Mouse (Mus musculus): ENCODE results near the gene Fam19a5. TPM values are rescaled to one million over a fixed set of nuclear protein-coding genes. Genes with fewer than 3 reads are reported as not detected.
A peak's percentile ranks its signal among the peaks of the same experiment; 100 is the strongest.

Fam19a5 gene
- total RNA-seq, 4 experiments from 2014 or later: 8.8 to 14.8 (median 11.6) TPM

DNA sequence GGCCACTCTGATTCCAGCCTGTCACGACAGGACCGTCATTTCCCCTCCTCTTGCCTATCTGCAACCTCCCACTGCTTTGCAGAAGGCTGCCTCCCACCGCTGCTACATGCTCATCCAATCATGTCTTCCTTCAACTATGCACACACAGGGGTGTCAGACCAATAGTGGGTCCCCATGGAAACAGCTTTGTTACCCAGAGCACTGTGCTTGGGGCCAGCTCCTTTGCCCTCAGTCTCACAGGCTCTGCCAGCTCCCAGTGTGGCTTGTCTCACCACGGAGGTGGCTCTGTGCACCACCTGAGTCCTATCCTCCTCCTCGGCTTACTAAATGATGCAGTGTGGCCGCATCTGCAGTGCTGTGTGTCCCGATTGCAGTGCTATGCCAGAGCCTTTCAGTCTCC, 123.3 kb downstream of the Fam19a5 start:
- no peak for DNase-seq

DNA sequence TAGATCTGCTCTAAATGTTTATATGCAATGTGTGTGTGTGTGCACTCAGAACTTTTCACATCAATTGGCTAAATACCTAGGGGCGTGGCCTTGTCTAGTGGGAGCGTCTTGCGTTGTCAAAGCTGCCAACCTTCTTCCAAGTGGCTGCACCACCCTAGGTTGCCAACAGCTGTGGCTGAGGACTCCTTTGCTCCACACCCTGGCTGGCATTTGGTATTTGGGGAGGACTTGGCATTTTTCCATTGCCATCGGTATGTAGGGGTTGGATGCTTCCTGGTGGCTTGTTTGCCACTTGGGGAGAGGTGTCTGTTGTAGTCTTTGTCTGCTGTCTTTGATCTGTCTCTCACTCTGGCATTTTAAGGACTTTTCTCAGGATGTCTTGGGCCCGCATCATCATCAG, 124.0 kb downstream of the Fam19a5 start:
- no peak for DNase-seq

DNA sequence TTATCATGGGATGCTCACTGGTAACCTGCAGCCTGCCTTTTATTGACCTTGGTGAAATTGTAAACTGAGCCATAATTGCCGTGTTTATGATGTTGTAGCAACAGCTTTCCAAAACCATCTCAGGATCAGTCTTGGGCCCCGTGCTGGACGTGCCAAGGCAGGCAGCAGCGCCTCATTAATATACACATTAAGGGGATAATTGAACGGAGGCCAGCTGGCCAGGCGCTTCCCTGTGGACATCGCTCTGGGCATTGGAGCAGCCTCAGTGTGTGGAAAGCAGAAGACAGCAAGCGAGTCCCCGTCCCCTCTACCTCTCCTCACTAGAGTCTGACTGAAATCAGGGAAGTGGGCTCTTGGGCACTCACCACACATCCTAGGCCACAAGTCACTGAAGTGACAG, 127.8 kb downstream of the Fam19a5 start:
- DNase-seq: no peak

DNA sequence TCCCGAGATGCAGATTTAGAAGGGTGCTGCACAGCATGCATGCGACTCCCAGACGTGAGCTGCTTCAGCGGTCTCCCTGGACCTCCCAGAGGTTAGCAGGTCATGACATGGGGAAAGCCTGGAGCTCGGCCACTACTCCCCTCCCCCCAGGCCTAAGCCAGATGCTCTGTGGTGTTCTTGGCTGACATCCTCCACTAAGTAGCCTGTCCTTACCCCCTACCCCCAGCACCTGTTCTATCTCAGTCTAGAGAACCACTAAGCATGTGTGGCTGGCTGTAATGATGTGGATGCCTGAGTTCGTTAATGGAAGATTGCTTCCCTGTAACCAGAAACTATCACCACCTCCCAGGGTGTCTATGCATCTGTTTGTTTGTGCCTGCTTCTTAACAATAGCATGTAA, 134.6 kb downstream of the Fam19a5 start:
- no peak for DNase-seq

DNA sequence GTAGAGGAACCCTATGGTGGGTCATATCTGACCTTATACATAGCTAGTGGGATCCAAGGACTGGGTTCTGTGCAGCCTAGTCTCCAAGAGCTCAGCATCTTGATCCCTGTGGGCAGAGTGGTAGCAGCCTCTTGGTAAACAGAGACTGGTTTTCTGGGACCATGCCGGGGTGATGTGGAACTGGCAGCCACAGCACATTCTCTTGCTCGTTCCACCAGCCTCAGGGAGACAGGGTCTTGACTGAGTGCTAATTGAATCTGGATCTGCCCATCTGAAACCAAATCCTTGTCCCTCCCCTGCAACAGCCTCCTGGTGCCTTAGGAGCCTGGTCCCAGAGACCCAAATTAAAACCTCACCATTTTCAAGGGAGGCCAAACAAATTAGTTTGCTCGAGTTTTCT, 138.3 kb downstream of the Fam19a5 start:
- no peak for DNase-seq

DNA sequence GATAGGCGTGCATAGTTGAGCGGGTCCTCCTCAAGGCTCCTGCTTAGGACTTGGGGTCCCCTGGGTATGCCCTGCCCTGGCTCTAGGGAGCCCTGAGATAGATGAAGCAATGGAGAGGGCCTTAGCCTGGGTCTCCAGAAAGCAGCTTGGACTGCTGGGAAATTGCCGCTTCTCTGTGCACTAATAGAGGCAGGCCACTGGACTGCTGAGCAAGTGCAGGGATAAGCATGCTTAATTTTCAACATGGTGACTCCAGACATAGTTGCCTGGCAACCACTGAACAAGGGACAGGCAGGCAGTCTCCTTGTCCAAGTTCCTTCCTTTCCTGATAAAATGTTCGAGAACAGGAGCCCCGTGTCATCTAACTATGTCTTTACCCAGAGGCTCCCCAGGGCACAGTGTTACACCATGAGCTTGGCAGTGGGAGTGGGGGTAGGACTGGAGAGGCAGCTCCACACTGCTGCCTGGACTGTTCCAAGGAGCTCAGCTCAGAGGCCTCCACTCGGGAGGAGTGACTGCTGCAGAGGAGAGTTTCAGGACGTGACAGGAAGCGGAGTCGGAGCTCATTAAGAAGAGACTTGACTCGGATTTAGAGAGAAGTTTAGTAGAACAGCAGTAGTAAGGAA, 142.4 kb downstream of the Fam19a5 start:
- DNase-seq: no peak

DNA sequence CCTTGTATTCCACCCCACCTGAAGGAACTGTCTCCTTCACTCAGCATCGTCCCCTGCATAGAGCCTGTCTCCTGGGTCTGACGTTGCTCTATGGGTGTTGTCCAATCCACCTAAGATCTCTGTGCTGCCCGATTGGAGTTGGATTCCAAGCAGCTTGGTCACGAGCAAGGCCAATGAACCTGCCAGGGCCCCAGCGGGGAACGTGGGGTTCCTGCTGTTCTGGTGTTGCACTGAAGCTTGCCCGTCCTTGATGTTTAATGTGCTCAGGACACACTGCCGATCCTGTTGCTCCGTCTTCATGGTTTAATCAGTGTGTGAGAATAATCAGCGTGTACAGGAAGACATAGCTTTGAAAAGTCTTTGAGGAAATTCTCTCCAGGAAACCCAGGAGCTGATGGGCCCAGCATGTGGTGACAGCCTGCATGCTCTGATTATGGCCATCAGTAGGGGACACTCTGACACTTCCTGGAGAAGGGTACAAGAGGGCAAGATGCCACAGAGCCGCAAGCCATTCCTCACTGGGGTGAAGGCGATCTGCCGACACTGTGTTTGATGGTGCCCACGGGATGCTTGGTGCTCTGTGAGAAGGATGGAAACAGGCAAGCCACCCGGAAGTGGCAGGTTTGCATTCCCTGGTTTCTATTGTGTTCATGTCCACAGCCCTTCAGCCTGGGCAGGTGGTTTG, 147.3 kb downstream of the Fam19a5 start:
- DNase-seq: no peak

DNA sequence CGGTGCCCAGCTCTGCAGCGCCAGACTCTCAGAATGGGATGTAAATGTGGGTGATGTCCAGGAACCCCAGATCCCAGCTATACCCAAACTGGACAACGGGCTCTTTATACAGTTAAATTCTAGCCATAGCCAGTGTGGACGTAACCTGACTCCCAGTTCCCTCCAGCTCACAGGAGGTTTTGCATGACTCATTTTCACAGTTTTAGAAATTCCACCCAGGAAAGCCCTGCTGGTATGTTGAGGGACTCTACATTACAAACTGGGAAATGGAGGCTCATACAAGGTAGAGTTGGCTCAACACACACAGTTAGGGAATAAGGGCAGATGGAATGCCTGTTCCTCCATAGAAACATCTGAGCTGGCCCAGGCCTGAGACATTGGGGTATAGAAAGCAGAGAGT, 147.9 kb downstream of the Fam19a5 start:
- no peak for DNase-seq

DNA sequence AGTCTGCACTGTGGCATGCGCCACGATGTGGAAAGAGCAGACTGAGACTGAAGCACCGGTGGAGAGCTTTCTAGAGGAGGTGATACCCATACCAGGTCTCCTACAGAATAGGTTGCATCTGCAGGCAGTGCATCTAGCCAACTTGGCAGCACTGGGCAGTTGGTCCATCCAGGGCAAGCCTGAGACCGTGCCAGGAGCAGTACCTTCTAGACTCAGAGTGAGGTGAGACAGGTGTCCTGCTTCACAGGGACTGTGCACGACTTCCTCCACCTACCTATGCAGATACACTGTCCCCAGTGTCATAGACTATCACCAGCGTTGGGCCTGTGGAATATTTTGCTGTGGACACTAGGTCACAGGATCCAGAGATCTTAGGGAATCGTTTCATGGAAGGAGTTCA, 148.3 kb downstream of the Fam19a5 start:
- DNase-seq: no peak

DNA sequence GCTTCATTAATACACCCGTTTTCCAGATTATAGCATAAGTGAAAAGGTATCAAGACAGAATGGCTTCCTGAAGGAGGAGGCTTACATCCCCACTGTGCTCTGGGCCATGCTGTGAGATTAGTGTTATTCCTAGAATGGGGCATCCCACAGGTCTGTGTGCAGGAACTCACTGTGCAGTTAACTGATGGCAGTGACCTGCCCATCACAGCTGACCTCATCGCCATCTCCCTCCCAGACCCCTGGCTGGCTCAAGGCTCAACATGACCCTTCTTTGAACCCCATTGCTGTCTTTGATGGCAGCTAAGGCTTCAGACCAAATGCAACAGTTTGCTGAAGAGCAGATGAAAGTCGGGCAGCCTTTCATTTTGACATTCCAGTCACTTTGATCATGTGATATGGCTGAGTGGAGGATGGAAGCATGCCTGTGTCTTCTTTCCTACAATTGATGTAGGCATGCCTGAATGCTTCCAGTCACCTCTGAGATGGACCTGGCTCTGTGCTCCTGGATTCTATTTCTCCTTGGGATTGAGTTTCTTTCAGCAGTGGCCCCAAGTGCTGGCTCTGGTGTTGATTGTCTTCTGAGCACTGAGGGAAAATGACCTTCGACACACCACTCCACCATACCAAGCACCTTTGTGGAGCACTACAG, 148.9 kb downstream of the Fam19a5 start:
- DNase-seq: no peak

DNA sequence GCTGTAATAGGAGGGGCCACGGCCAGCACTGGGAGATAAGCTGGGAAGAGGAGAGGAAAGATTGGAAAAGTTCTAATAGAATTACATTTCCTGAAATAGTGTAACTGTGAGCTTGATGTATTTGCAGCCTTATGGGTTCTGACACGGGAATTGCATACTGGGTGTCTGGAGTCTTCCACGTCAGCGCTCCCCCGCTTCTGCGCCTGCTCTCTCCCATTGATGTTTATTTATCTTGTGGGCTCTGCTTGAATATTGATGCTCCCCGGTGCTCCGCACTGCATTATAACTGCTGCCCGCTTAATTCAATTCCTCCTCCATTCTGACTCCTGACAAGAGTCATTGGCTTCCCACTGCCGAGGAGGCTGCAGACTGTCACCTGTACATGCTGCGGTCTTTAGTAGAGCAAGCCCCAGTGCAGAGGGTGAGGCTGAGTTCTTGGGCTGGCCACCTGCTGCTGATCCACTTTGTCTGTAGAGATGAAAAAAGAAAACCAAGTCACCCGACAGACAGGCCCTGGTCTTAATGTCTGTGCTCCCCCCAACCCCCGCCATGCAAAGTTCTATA, 153.4 kb downstream of the Fam19a5 start:
- DNase-seq: no peak

DNA sequence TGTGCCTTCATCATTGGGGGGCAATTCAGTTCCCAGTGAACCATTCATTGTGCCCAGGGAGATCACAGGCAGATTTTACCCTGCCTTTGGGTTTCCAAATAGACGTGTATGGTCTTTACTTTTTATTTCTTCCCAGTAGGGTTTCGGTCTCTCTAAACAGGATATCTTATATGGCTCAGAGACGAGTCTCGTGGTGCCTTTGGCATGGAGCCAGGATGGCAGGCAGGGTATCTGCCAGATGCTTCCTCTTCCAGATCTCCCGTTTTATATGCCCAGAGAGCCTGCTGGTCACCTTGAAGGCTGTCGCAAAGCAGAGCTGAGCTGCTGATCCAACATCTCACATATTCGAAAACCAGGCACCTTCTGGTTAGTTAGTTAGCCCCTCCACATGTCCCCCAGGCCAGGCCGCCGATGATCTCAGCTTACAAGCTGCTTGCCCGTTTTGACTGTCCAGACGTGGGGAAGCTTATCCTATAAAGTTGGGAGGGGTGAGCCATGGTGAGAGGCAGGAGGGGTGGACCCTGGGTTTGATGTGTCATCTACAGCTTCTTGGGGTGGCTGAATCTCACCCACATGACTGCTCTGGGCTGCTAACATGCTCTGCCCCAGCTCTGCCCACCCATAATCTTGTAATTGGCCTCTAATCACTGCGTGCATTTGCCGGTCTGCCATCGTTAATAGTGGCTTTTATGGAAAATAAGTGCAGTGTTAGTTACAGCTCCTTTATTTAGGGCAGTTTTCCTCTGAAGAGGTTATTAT, 154.6 kb downstream of the Fam19a5 start:
- DNase-seq: no peak

DNA sequence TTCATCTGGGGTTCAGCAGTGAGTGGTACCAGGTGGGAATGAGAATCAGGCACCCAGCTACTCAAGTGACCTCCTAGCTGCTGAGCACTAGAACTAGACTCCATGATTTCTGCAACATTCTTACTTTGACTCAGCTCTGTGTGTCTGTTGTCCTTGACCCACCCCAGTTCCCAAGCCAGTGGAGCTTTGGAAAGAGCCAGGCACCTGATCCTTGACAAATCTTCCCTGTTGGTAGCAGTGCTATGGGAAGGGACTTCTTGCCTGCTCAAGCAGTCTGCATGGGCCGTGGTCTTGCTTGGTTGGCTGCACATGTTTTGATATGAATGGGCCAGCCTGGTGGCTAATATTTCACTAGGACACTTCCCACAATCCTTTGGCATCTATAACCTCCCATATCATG, 158.7 kb downstream of the Fam19a5 start:
- DNase-seq: peak; percentile 12

DNA sequence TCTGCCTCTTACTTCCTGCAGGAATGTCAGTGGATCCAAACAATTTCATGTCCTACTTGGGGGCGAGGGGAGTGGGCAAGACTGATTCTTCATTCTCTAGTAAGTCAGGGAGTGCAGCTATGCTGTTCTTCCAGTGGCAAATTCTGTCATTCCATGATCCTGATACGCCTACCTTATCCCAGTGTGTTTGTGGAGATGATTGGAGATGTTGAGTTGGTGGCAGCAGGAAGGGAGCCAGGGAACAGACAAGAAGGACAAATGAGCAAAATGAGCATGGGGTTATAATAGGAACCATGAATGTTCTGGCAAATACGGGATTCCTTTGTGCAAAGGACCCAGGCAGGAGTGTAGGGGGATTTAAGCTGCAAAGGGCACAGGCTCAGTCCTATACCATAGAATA, 159.2 kb downstream of the Fam19a5 start:
- no peak for DNase-seq

DNA sequence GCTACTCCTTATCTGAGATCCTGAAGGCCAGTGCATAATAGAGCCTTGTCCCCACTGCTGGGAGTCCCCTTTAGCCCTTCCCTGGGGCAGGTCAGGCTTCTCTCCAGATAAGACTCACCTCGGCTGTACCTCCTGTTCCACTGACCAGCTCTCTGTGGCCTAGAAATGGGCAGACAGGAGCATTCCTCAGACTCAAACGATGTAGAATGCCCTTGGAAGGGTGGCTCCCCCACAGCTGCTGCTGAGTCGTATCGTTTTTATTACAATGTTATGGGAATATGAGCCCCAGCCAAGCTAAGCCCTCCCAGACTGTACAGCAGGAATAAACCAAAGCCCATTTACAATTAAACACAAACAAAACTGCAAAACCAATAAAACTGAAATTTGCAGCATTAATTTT, 167.7 kb downstream of the Fam19a5 start:
- no peak for DNase-seq

DNA sequence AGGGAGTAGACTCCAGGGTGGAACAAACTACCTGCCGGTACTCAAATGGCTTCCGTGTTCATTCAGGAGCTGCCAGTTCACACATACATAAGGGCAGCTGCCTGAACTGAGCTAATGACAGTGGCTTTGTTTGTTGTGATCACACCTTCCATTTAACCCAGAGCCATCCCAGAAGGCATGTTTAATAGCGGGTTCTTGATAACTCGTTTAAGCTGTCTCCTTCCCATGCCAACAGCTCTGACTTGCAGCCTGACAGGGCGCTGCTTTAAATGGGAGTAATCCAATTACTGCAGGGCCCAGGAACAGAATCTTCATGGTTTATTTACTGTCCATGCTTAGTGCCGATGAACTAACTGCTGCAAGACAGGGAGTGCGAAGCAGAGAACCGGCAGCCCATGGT, 168.1 kb downstream of the Fam19a5 start:
- DNase-seq: no peak

DNA sequence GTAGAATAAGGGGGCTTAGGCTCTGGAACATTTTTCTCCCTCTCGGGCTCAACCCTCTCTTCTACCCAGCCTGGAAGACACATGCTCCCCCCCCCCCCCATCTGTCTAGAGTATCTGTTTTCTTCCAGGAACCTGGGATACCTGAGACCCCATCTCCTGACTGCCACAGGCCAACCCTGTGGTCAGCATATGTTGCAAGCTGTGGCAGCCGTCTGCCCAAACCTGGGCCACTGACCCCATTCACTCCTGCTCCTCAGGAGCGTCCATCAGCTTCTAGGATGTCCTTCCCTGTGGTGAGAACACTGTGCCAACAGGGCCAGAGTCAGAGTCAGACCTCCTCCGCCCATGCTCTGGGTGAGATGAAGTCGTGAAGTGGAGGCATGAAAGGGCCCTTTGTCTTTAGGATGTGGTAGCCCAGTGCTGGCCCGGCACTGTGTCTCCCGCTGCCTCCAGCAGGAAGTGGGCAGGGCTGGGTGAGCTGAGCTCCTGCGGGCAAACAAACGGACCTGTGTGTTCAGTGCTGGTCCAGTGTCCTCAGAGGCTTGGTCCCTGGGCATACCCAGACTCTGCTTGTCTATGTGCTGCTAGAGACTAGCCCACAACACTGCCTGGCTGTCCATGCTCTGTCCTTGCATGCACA, 171.1 kb downstream of the Fam19a5 start:
- no peak for DNase-seq

DNA sequence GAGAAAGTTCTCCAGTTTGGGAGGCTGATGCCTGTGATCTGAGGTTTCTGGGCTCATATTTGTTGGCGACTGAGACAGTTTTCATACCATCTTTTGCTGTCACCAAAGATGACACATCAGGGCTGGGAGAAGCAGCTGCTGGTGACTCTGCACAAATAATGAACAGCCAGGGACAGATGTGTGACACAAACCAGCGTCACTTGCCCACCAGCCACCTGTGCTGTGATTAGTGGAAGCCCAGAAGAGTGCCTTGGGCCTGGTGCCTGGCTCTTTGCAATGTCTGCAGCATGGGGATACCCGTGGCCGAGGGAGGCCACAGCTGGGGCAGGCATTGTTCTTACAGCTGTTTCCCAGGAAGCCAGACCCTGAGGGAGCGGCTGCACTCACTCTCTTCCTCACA, 173.0 kb downstream of the Fam19a5 start:
- DNase-seq: no peak

DNA sequence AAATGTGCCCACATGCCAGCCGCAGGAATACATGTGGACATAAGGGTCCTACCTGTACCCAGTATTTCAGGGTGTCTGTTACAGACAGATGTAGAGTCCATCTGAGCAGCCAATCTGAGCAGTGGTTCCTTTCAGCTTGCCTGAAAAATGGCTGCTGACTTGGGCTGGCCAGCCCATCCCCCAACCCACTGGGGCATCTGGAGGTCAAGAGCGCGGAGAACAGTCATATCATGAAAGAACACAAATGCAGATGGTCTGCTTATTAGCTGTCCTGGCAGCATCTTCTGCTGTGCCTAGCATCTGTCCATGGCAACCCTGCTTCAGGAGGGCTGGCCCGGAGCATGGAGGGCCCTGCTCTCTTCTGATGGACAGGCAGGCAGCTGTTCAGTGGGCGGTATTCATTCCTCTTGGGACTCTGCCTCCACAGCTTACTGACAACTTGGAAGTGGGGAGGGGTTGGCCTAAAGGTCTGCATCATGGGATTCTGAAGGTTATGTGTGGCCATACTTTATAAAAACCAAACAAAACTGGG, 179.4 kb downstream of the Fam19a5 start:
- no peak for DNase-seq

DNA sequence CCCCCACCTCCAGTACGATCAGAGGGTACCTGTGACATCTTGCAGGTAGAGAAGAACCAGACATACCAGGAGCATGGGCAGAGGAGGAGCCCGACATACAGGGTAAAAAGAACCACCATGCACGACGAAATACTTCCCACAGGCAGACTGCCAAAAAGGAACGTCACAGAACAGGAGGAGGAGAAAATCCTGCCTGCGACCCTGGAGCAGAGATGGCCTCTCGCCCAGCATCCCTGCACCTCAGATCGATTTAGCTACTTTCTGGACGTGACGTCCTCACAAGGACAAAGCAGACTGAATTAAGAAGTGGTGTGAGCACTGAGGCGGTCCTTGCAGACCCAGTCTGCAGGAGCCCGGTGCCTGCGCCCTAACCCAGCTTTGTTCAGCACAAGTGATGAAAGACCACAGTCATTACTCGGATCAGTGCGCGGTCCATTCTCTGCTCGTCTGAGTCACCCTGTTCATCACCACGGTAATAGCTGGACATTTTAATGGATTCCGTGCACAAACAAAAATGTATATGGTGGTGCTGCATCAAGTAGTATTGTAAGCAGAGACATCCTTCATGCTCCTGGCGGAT, 182.6 kb downstream of the Fam19a5 start:
- DNase-seq: no peak

DNA sequence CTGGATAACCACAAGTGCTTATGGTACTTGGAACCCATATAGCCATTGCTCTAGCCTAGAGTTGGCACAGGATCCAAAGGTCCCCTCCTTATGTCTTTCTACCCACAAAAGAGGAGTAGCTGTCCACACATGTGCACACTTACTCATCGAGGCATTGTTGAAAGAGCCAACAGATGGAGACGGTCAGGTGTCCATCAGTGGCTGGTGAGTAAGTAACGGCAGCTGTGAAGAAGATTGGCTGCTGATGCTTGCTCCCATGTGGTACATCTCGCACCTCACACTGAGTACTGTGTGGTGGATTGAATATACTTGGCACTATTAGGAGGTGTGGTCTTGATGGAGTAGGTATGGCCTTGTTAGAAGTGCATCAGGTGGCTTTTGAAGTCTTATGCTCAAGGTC, 192.2 kb downstream of the Fam19a5 start:
- DNase-seq: no peak

DNA sequence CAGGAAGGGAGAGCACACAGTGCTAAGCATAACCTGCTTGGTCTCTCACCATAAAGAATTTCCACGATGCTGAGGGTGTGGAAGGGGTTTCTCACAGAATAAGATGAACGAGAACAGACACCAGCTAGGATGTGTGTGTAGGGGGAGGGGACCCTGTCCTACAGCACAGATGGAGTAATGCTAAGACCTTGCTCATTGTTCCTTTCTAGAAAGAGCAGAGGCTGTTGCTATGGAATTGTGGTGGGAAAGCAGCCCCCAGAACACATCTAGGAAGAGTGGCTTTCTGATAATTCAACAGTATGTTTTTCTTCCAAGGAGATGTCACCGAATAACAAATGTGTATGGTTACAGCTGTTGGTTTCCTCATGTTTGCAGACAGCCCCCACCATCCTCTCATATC, 211.4 kb downstream of the Fam19a5 start:
- no peak for DNase-seq

All from adrenal gland, adult 8-10 months (tissue).